Mouse (Mus musculus) stomach, postnatal 0 days (tissue): Measurements from ENCODE around the gene Tbc1d2b.

Experiments
- CTCF ChIP-seq: IDR thresholded peaks from 2 replicates; pipeline ENCODE4 v1.5.1; 2016; ENCODE audit warnings: antibody characterized with exemption, low read depth, mild to moderate bottlenecking, moderate library complexity
- EP300 ChIP-seq: optimal IDR thresholded peaks from 2 replicates; pipeline ENCODE3; 2016; ENCODE audit warnings: antibody characterized with exemption

DNA sequence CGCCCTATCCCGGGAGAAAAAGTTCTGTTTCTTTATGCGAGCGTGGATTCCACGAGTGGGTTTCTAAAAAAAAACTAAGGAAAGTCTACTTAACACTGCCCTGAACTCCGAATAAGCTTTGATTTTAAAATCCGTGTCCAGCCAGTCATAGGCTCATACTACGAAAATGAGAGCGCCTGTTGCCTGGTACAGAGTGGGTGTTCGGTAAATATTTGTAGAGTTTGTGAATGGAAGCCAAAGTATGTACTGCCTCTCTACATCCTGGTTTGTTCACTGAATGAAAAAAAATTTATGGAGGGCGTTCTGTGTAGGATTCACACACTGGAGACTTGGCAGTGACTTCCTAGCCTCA, 316 bp upstream of the Tbc1d2b start:
- no peak for TF ChIP-seq CTCF
- no peak for TF ChIP-seq EP300
